Mouse (Mus musculus) midbrain, embryonic 10.5 days (tissue): ENCODE measurements at regions not wholly inside any gene's neighbourhood (a gene's known extent, or its start where the extent isn't known, plus 50 kb on each side); places are given as distances from the start of the nearest gene placed in this dataset.

Source experiments
- DNase-seq: peaks from one replicate; pipeline ENCODE4 v3.0.0-alpha.2; 2017; ENCODE audit warnings: low spot score
- H3K27ac ChIP-seq: fragments of 300-500 bp; sonication (generic); replicated peaks from 2 replicates; pipeline ENCODE4 v1.5.1; 2016; ENCODE audit warnings: mild to moderate bottlenecking
- H3K27me3 ChIP-seq: fragments of 300-500 bp; sonication (generic); 2 replicates; pipeline ENCODE4 v1.6.1; 2016; ENCODE audit warnings: low read depth, mild to moderate bottlenecking; ENCODE audit not compliant: poor library complexity, severe bottlenecking
- H3K36me3 ChIP-seq: fragments of 300-500 bp; sonication (generic); 2 replicates; pipeline ENCODE4 v1.6.1; 2016; ENCODE audit warnings: mild to moderate bottlenecking, moderate library complexity
- H3K4me1 ChIP-seq: fragments of 300-500 bp; sonication (generic); 2 replicates; pipeline ENCODE4 v1.6.1; 2016
- H3K4me3 ChIP-seq: fragments of 300-500 bp; sonication (generic); 2 replicates; pipeline ENCODE4 v1.5.1; 2016; ENCODE audit warnings: mild to moderate bottlenecking, moderate library complexity
- H3K9me3 ChIP-seq: fragments of 300-500 bp; sonication (generic); replicated peaks from 2 replicates; pipeline ENCODE4 v1.6.1; 2016; ENCODE audit warnings: mild to moderate bottlenecking
- WGBS: fragments of 180-500 bp; shearing (Covaris S2); methylation state at CpG from one replicate; pipeline ENCODE4 v1.1.7; 2016; 5-methylcytosine and 5-hydroxymethylcytosine counted together

- peak; percentile 39 for DNase-seq
- Histone ChIP-seq H3K36me3 (no peaks in the 10 kb centered on the region), H3K4me1 (peaks cover 59% of the 10 kb centered on the region), H3K9me3 (peaks cover 8% of the 10 kb centered on the region), H3K27me3 (no peaks in the 10 kb centered on the region), H3K4me3 (no peak overlapping the region), H3K27ac (peak overlapping the region; percentile 82)
- 37% methylated on average over 7 of the region's 7 CpGs for WGBS
Measured at GRCm38 (mm10) chr3:34445354-34445753, 204.9 kb upstream of the Sox2 start.

GRCm38 (mm10) chr3:34444802-34445201 is 205.4 kb upstream of the Sox2 start:
- DNase-seq = no peak
- Histone ChIP-seq H3K4me3 (no peak overlapping the region), H3K4me1 (peaks cover 59% of the 10 kb centered on the region), H3K27ac (peak overlapping the region; percentile 82), H3K36me3 (no peaks in the 10 kb centered on the region), H3K27me3 (no peaks in the 10 kb centered on the region), H3K9me3 (peaks cover 8% of the 10 kb centered on the region)
- 39% methylated on average over 5 of the region's 5 CpGs for WGBS

- Histone ChIP-seq H3K4me3 (peak overlapping the region; percentile 27; the same call in 1 of the 2 replicates), H3K9me3 (peaks cover 8% of the 10 kb centered on the region), H3K27me3 (no peaks in the 10 kb centered on the region), H3K4me1 (peaks cover 59% of the 10 kb centered on the region), H3K36me3 (no peaks in the 10 kb centered on the region), H3K27ac (peak overlapping the region; percentile 82)
- DNase-seq = peak; percentile 23
- 41% methylated on average over 28 of the region's 28 CpGs for WGBS
Measured at GRCm38 (mm10) chr3:34443731-34444628, 206.2 kb upstream of the Sox2 start.

- Histone ChIP-seq H3K36me3 (no peaks in the 10 kb centered on the region), H3K27me3 (no peaks in the 10 kb centered on the region), H3K9me3 (peaks cover 8% of the 10 kb centered on the region), H3K4me3 (no peak overlapping the region), H3K27ac (peak overlapping the region; percentile 82; the same call in 1 of the 2 replicates), H3K4me1 (peaks cover 59% of the 10 kb centered on the region)
- WGBS = 74% methylated on average over 5 of the region's 5 CpGs
- no peak for DNase-seq
Measured at GRCm38 (mm10) chr3:34443307-34443706, 206.9 kb upstream of the Sox2 start.

GRCm38 (mm10) chr3:34441792-34442191 is 208.4 kb upstream of the Sox2 start:
- peak overlapping the region; percentile 61 for H3K27ac ChIP-seq
- WGBS = 52% methylated on average over 4 of the region's 4 CpGs
- no peak overlapping the region for H3K4me3 ChIP-seq
- no peaks in the 10 kb centered on the region for H3K27me3 ChIP-seq
- peaks cover 3% of the 10 kb centered on the region for H3K9me3 ChIP-seq
- peak; percentile 19 for DNase-seq
- no peaks in the 10 kb centered on the region for H3K36me3 ChIP-seq
- peaks cover 59% of the 10 kb centered on the region for H3K4me1 ChIP-seq

GRCm38 (mm10) chr3:34441266-34441665 is 208.9 kb upstream of the Sox2 start:
- WGBS = 25% methylated on average over 5 of the region's 5 CpGs
- no peaks in the 10 kb centered on the region for H3K36me3 ChIP-seq
- H3K27ac ChIP-seq = peak overlapping the region; percentile 61
- peak; percentile 16 for DNase-seq
- no peaks in the 10 kb centered on the region for H3K27me3 ChIP-seq
- peaks cover 57% of the 10 kb centered on the region for H3K4me1 ChIP-seq
- no peaks in the 10 kb centered on the region for H3K9me3 ChIP-seq
- H3K4me3 ChIP-seq = no peak overlapping the region

GRCm38 (mm10) chr3:34434901-34435300 is 215.3 kb upstream of the Sox2 start:
- no peak for DNase-seq
- Histone ChIP-seq H3K36me3 (no peaks in the 10 kb centered on the region), H3K27ac (no peak overlapping the region), H3K27me3 (no peaks in the 10 kb centered on the region), H3K4me3 (no peak overlapping the region), H3K9me3 (peaks cover 6% of the 10 kb centered on the region; the same call in 1 of the 2 replicates), H3K4me1 (no peaks in the 10 kb centered on the region; the same call in 1 of the 2 replicates)
- 76% methylated on average over 9 of the region's 9 CpGs for WGBS

GRCm38 (mm10) chr3:34427967-34428366 is 222.2 kb upstream of the Sox2 start:
- Histone ChIP-seq H3K36me3 (no peaks in the 10 kb centered on the region), H3K9me3 (peaks cover 6% of the 10 kb centered on the region; the same call in 1 of the 2 replicates), H3K27ac (no peak overlapping the region), H3K4me3 (no peak overlapping the region), H3K27me3 (no peaks in the 10 kb centered on the region), H3K4me1 (no peaks in the 10 kb centered on the region)
- DNase-seq = no peak
- 92% methylated on average over 8 of the region's 8 CpGs for WGBS

GRCm38 (mm10) chr3:34427495-34427894 is 222.7 kb upstream of the Sox2 start:
- Histone ChIP-seq H3K36me3 (no peaks in the 10 kb centered on the region), H3K4me1 (no peaks in the 10 kb centered on the region), H3K27me3 (no peaks in the 10 kb centered on the region), H3K4me3 (no peak overlapping the region), H3K27ac (no peak overlapping the region), H3K9me3 (peaks cover 3% of the 10 kb centered on the region; the same call in 1 of the 2 replicates)
- DNase-seq = no peak
- 87% methylated on average over 4 of the region's 4 CpGs for WGBS

- Histone ChIP-seq H3K9me3 (no peaks in the 10 kb centered on the region), H3K36me3 (no peaks in the 10 kb centered on the region), H3K4me3 (no peak overlapping the region), H3K27ac (no peak overlapping the region), H3K27me3 (no peaks in the 10 kb centered on the region), H3K4me1 (no peaks in the 10 kb centered on the region)
- 89% methylated on average over 10 of the region's 10 CpGs for WGBS
- no peak for DNase-seq
Measured at GRCm38 (mm10) chr3:34426955-34427354, 223.2 kb upstream of the Sox2 start.

GRCm38 (mm10) chr3:34411915-34412306 is 238.3 kb upstream of the Sox2 start:
- H3K27ac ChIP-seq = peak overlapping the region; percentile 71
- peaks cover 13% of the 10 kb centered on the region for H3K4me1 ChIP-seq
- DNase-seq = no peak
- no peaks in the 10 kb centered on the region for H3K27me3 ChIP-seq
- WGBS = 85% methylated on average over 3 of the region's 3 CpGs
- no peaks in the 10 kb centered on the region for H3K36me3 ChIP-seq
- H3K9me3 ChIP-seq = no peaks in the 10 kb centered on the region
- H3K4me3 ChIP-seq = no peak overlapping the region

GRCm38 (mm10) chr3:34411142-34411914 is 238.9 kb upstream of the Sox2 start:
- Histone ChIP-seq H3K4me3 (no peak overlapping the region), H3K36me3 (no peaks in the 10 kb centered on the region), H3K4me1 (peaks cover 13% of the 10 kb centered on the region), H3K27ac (peak overlapping the region; percentile 71), H3K27me3 (no peaks in the 10 kb centered on the region), H3K9me3 (no peaks in the 10 kb centered on the region)
- DNase-seq = peak; percentile 14
- WGBS = 56% methylated on average over 10 of the region's 10 CpGs

- 92% methylated on average over 2 of the region's 2 CpGs for WGBS
- H3K36me3 ChIP-seq = no peaks in the 10 kb centered on the region
- no peaks in the 10 kb centered on the region for H3K27me3 ChIP-seq
- DNase-seq = no peak
- no peaks in the 10 kb centered on the region for H3K9me3 ChIP-seq
- H3K27ac ChIP-seq = no peak overlapping the region
- H3K4me1 ChIP-seq = no peaks in the 10 kb centered on the region
- H3K4me3 ChIP-seq = no peak overlapping the region
Measured at GRCm38 (mm10) chr3:34403586-34403985, 246.6 kb upstream of the Sox2 start.
